ENCODE assay signal across 11 mouse cellular contexts in the genomic region with DNA sequence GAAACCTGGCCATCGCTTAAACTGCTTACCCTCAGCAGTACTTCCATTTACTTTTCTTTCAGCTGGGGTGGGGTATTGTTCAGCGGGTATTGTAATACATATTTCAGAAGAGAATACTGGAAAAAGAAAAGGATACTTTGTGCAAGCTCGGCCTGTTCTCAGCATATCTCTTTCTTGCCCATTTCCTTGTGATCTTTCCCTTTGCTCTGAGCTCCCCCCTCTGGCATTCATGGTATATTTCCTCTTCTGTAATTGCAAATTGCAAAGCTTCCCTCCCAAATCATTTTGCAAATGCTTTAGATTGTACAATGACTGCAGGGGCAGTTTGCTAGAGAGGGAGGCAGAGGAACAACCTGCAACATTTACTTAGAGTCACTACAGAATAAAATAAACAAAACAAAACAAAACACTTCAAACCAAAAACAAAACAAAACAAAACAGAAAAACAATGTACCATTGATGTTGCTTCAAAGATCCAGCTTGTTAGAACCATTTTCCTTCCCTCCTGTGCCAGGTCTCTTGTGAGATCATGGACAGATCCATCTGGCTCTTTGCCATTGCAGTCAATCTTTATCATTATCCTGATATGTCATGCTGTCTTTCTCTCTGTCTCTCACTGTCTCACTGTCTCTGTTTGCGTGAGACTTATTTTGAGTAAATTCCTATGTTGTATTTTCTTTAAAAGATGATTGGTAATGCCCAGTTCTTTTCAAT.
DNase-seq lines count a peak whose midpoint lies in the region; ATAC-seq and TF ChIP-seq lines count a peak whose summit lies in the region.
"Had no signal": no experiment of that assay in that cellular context is flagged by ENCODE, and none has a peak within 500 bp of the region (broad histone marks: within the 10 kb centered on the region; RNA-seq: fewer than 3 reads in every experiment).

No protein-coding gene starts in this region.

- H3K4me3 ChIP-seq in forebrain, embryonic 14.5 days (ENCODE audit: low read depth, low read length): no peak overlapping the region
- no peak overlapping the region for H3K4me3 ChIP-seq in forebrain, embryonic 10.5 days
- no peak overlapping the region for H3K4me3 ChIP-seq in lung, adult 2 months (replicated peaks; ENCODE audit: extremely low read depth, low read depth, low read length)
- H3K4me3 ChIP-seq in bone marrow macrophage, adult 2 months (ENCODE audit: insufficient read depth, low read length): no peak overlapping the region
- no peak overlapping the region for H3K4me3 ChIP-seq in neural tube, embryonic 13.5 days
- H3K4me3 ChIP-seq in limb, embryonic 10.5 days: no peak overlapping the region
- H3K4me3 ChIP-seq: neural tube, embryonic 12.5 days had no signal

- peaks cover 5% of the 10 kb centered on the region; the same call in 1 of the 2 replicates for H3K4me1 ChIP-seq in forebrain, embryonic 14.5 days (ENCODE audit: control insufficient read depth, insufficient read depth, low read length)
- H3K4me1 ChIP-seq in forebrain, embryonic 10.5 days: peaks cover 16% of the 10 kb centered on the region
- no peaks in the 10 kb centered on the region; the same call in 1 of the 2 replicates for H3K4me1 ChIP-seq in lung, adult 2 months (ENCODE audit: control insufficient read depth, insufficient read depth, low read length)
- H3K4me1 ChIP-seq in bone marrow macrophage, adult 2 months (ENCODE audit: control insufficient read depth, insufficient read depth, low read length): peaks cover 21% of the 10 kb centered on the region
- H3K4me1 ChIP-seq in neural tube, embryonic 13.5 days (replicated peaks): peaks cover 17% of the 10 kb centered on the region
- H3K4me1 ChIP-seq in limb, embryonic 10.5 days: peaks cover 16% of the 10 kb centered on the region
- H3K4me1 ChIP-seq: neural tube, embryonic 12.5 days had no signal

- no peak overlapping the region for H3K4me2 ChIP-seq in forebrain, embryonic 14.5 days (ENCODE audit: low read length)
- H3K4me2 ChIP-seq in neural tube, embryonic 13.5 days: no peak overlapping the region
- H3K4me2 ChIP-seq: liver, embryonic 11.5 days; neural tube, embryonic 12.5 days had no signal

- no peaks in the 10 kb centered on the region for H3K27me3 ChIP-seq in forebrain, embryonic 14.5 days (replicated peaks; ENCODE audit: control insufficient read depth, insufficient read depth, low read length)
- H3K27me3 ChIP-seq in forebrain, embryonic 10.5 days (ENCODE audit: poor library complexity, severe bottlenecking): no peaks in the 10 kb centered on the region
- no peaks in the 10 kb centered on the region for H3K27me3 ChIP-seq in neural tube, embryonic 13.5 days
- H3K27me3 ChIP-seq in limb, embryonic 10.5 days (ENCODE audit: low read depth, poor library complexity, severe bottlenecking): no peaks in the 10 kb centered on the region
- H3K27me3 ChIP-seq: neural tube, embryonic 12.5 days had no signal

- WGBS in forebrain, embryonic 14.5 days: 33% methylated on average over 4 of the region's 4 CpGs
- WGBS in forebrain, embryonic 10.5 days: 55% methylated on average over 4 of the region's 4 CpGs
- 60% methylated on average over 4 of the region's 4 CpGs for WGBS in lung, adult 2 months
- 60% methylated on average over 4 of the region's 4 CpGs for WGBS in neural tube, embryonic 13.5 days
- WGBS in limb, embryonic 10.5 days: 81% methylated on average over 4 of the region's 4 CpGs

- H3K9ac ChIP-seq in forebrain, embryonic 14.5 days (ENCODE audit: low read length): no peak overlapping the region
- no peak overlapping the region for H3K9ac ChIP-seq in neural tube, embryonic 13.5 days
- H3K9ac ChIP-seq: neural tube, embryonic 12.5 days had no signal

- 0 out of 2 replicates have a peak, but pooled peaks have one; percentile 23 for TF ChIP-seq CTCF in lung, adult 2 months (IDR thresholded peaks at IDR 0.05; ENCODE audit: insufficient read depth, low read length)
- no peak for TF ChIP-seq CTCF in bone marrow macrophage, adult 2 months (IDR thresholded peaks at IDR 0.05; ENCODE audit: low read depth, low read length)

- no peak overlapping the region for H3K27ac ChIP-seq in forebrain, embryonic 14.5 days (ENCODE audit: low read depth, low read length)
- no peak overlapping the region for H3K27ac ChIP-seq in forebrain, embryonic 10.5 days
- peak overlapping the region; percentile 8; the same call in 1 of the 2 replicates for H3K27ac ChIP-seq in bone marrow macrophage, adult 2 months (ENCODE audit: insufficient read depth, low read depth, low read length)
- peak overlapping the region; percentile 49; the same call in 1 of the 2 replicates for H3K27ac ChIP-seq in neural tube, embryonic 13.5 days (replicated peaks)
- no peak overlapping the region for H3K27ac ChIP-seq in limb, embryonic 10.5 days
- H3K27ac ChIP-seq: neural tube, embryonic 12.5 days had no signal

- TF ChIP-seq POLR2A in lung, adult 2 months (IDR thresholded peaks at IDR 0.05; ENCODE audit: borderline replicate concordance, extremely low read depth, low read depth, low read length): no peak
- no peak for TF ChIP-seq POLR2A in bone marrow macrophage, adult 2 months (IDR thresholded peaks at IDR 0.05; ENCODE audit: borderline replicate concordance, low read depth, low read length)

- no peaks in the 10 kb centered on the region for H3K36me3 ChIP-seq in forebrain, embryonic 14.5 days (ENCODE audit: control insufficient read depth, insufficient read depth, low read length)
- H3K36me3 ChIP-seq in forebrain, embryonic 10.5 days (replicated peaks): no peaks in the 10 kb centered on the region
- H3K36me3 ChIP-seq in neural tube, embryonic 13.5 days: no peaks in the 10 kb centered on the region
- H3K36me3 ChIP-seq in limb, embryonic 10.5 days: no peaks in the 10 kb centered on the region
- H3K36me3 ChIP-seq: neural tube, embryonic 12.5 days had no signal

- DNase-seq in forebrain, embryonic 14.5 days (ENCODE audit: low spot score): peak; percentile 75
- DNase-seq in forebrain, embryonic 10.5 days (ENCODE audit: extremely low spot score, low spot score): no peak
- no peak for DNase-seq in lung, adult 2 months
- no peak for DNase-seq in lung, postnatal 25 days (ENCODE audit: low spot score)
- DNase-seq in limb, embryonic 10.5 days (ENCODE audit: low spot score): no peak
- no peak for DNase-seq in ovary, postnatal 36 days (ENCODE audit: low spot score)
- DNase-seq: adrenal gland, adult 8-10 months had no signal

- peak; percentile 58; the same call in 1 of the 2 replicates for ATAC-seq in forebrain, embryonic 14.5 days
- no peak for ATAC-seq in neural tube, embryonic 13.5 days (ENCODE audit: low read depth)

- H3K9me3 ChIP-seq in forebrain, embryonic 14.5 days (replicated peaks; ENCODE audit: control insufficient read depth, low read length): no peaks in the 10 kb centered on the region
- H3K9me3 ChIP-seq in forebrain, embryonic 10.5 days: no peaks in the 10 kb centered on the region
- H3K9me3 ChIP-seq in neural tube, embryonic 13.5 days: no peaks in the 10 kb centered on the region
- H3K9me3 ChIP-seq in limb, embryonic 10.5 days (replicated peaks): no peaks in the 10 kb centered on the region
- H3K9me3 ChIP-seq: neural tube, embryonic 12.5 days had no signal

Comparison
In these comparisons a context has a peak if more than half of its experiments do, and no peak if none do; other contexts are left out.
1. H3K27ac ChIP-seq: peak in bone marrow macrophage, adult 2 months (single experiment) and neural tube, embryonic 13.5 days (single experiment); none in forebrain, embryonic 14.5 days (single experiment), forebrain, embryonic 10.5 days (single experiment) and limb, embryonic 10.5 days (single experiment).